Mouse (Mus musculus): Measurements from ENCODE around the gene Hist1h3c.

GRCm38 (mm10) chr13:23765172-23765513 lies 19.7 kb upstream of the Hist1h3c start:
- no peak for TF ChIP-seq CTCF (IDR thresholded peaks at IDR 0.05; ENCODE audit: low read depth, low read length)
- TF ChIP-seq POLR2A (IDR thresholded peaks at IDR 0.05; ENCODE audit: insufficient read depth, low read length): no peak
